Mouse (Mus musculus) MEL (cell line): ENCODE data around the gene Fbxo2. TPM values are rescaled to one million over a fixed set of nuclear protein-coding genes. Genes with fewer than 3 reads are reported as not detected.
A peak's percentile ranks its signal among the peaks of the same experiment; 100 is the strongest.

Source experiments
- DNase-seq: peaks from one replicate; pipeline ENCODE4 v3.0.0; 2011; ENCODE audit warnings: low read depth, low spot score
- H3K27ac ChIP-seq: 2 replicates; pipeline ENCODE4 v1.5.1; 2012; ENCODE audit warnings: low read depth, mild to moderate bottlenecking, control low read depth, low read length, moderate library complexity; ENCODE audit not compliant: control insufficient read depth
- H3K27me3 ChIP-seq, 2 experiments: fragments of 150-350 bp in 1 of 2; sonication (generic) in 1 of 2; 2 replicates each; pipeline ENCODE4 v1.6.1; 2012; ENCODE audit warnings: low read length in 2 of 2, mild to moderate bottlenecking in 2 of 2, improper control_type of control experiment in 1 of 2, moderate library complexity in 1 of 2; ENCODE audit not compliant: insufficient read depth in 2 of 2, control insufficient read depth in 1 of 2
- H3K36me3 ChIP-seq, 2 experiments: 2 replicates each; pipeline ENCODE4 v1.6.1; 2012 to 2014; ENCODE audit warnings: low read length in 2 of 2, improper control_type of control experiment in 1 of 2, inconsistent platforms in 1 of 2, mild to moderate bottlenecking in 1 of 2; ENCODE audit not compliant: insufficient read depth in 2 of 2, control insufficient read depth in 1 of 2
- H3K4me1 ChIP-seq, 2 experiments: fragments of 150-350 bp in 1 of 2; sonication (generic) in 1 of 2; 2 replicates each; pipeline ENCODE4 v1.6.1; 2012; ENCODE audit warnings: low read length in 2 of 2, improper control_type of control experiment in 1 of 2, mild to moderate bottlenecking in 1 of 2; ENCODE audit not compliant: insufficient read depth in 2 of 2, control insufficient read depth in 1 of 2
- H3K4me3 ChIP-seq, 2 experiments: fragments of 150-350 bp in 1 of 2; sonication (generic) in 1 of 2; 2 replicates each; pipeline ENCODE4 v1.5.1; 2012; ENCODE audit warnings: low read depth in 2 of 2, low read length in 2 of 2, mild to moderate bottlenecking in 2 of 2, moderate library complexity in 2 of 2, control low read depth in 1 of 2, improper control_type of control experiment in 1 of 2; ENCODE audit not compliant: control insufficient read depth in 1 of 2, insufficient read depth in 1 of 2
- H3K79me2 ChIP-seq: 2 replicates; pipeline ENCODE4 v1.6.1; 2012; ENCODE audit warnings: mild to moderate bottlenecking, low read length, moderate library complexity; ENCODE audit not compliant: control insufficient read depth, poor library complexity, insufficient read depth
- H3K9ac ChIP-seq: 2 replicates; pipeline ENCODE4 v1.6.1; 2012; ENCODE audit warnings: low read depth, mild to moderate bottlenecking, control low read depth, low read length, moderate library complexity; ENCODE audit not compliant: control insufficient read depth, poor library complexity, severe bottlenecking
- H3K9me3 ChIP-seq: fragments of 150-350 bp; sonication (generic); replicated peaks from 2 replicates; pipeline ENCODE4 v1.6.1; 2012; ENCODE audit warnings: mild to moderate bottlenecking, low read length, improper control_type of control experiment, moderate library complexity; ENCODE audit not compliant: insufficient read depth
- CTCF ChIP-seq, 3 experiments: IDR thresholded peaks in 2 of 3; conservative IDR thresholded peaks in 1 of 3; 2 replicates each; pipeline ENCODE4 v1.5.1; 2011 to 2012; ENCODE audit warnings: low read length in 3 of 3, low read depth in 2 of 3, mild to moderate bottlenecking in 2 of 3, improper control_type of control experiment in 1 of 3, inconsistent platforms in 1 of 3, mixed read lengths in 1 of 3, moderate library complexity in 1 of 3; ENCODE audit not compliant: control insufficient read depth in 1 of 3, insufficient read depth in 1 of 3, poor library complexity in 1 of 3, severe bottlenecking in 1 of 3
- ELF1 ChIP-seq: IDR thresholded peaks from 2 replicates; pipeline ENCODE4 v1.6.1; 2014; ENCODE audit warnings: low read depth, mild to moderate bottlenecking, inconsistent platforms, low read length, improper control_type of control experiment, moderate library complexity
- HCFC1 ChIP-seq: IDR thresholded peaks from 2 replicates; pipeline ENCODE4 v1.6.1; 2012; ENCODE audit warnings: low read depth, mild to moderate bottlenecking, inconsistent platforms, low read length, improper control_type of control experiment, moderate library complexity
- MAFK ChIP-seq: IDR thresholded peaks from 2 replicates; pipeline ENCODE4 v1.6.1; 2011; ENCODE audit warnings: low read depth, mild to moderate bottlenecking, low read length, improper control_type of control experiment, borderline replicate concordance
- MAZ ChIP-seq: IDR thresholded peaks from 2 replicates; pipeline ENCODE4 v1.6.1; 2012; ENCODE audit warnings: low read depth, mild to moderate bottlenecking, inconsistent platforms, low read length, improper control_type of control experiment
- MXI1 ChIP-seq: IDR thresholded peaks from 2 replicates; pipeline ENCODE4 v1.6.1; 2011; ENCODE audit warnings: mild to moderate bottlenecking, low read depth, low read length, improper control_type of control experiment
- NELFE ChIP-seq: IDR thresholded peaks from 2 replicates; pipeline ENCODE4 v1.6.1; 2011; ENCODE audit warnings: low read depth, low read length, improper control_type of control experiment
- NRF1 ChIP-seq: IDR thresholded peaks from 2 replicates; pipeline ENCODE4 v1.6.1; 2014; ENCODE audit warnings: low read depth, mild to moderate bottlenecking, inconsistent platforms, low read length, improper control_type of control experiment, moderate library complexity; ENCODE audit not compliant: poor library complexity, insufficient read depth, severe bottlenecking
- POLR2A ChIP-seq, 2 experiments: IDR thresholded peaks; 2 replicates each; pipeline ENCODE4 v1.6.1; 2011 to 2012; ENCODE audit warnings: low read length in 2 of 2, mild to moderate bottlenecking in 2 of 2, control low read depth in 1 of 2, improper control_type of control experiment in 1 of 2, low read depth in 1 of 2, moderate library complexity in 1 of 2; ENCODE audit not compliant: control insufficient read depth in 1 of 2, insufficient read depth in 1 of 2, poor library complexity in 1 of 2
- RAD21 ChIP-seq: IDR thresholded peaks from 2 replicates; pipeline ENCODE4 v1.6.1; 2011; ENCODE audit warnings: mild to moderate bottlenecking, low read depth, low read length, improper control_type of control experiment
- SIN3A ChIP-seq: IDR thresholded peaks from 2 replicates; pipeline ENCODE4 v1.6.1; 2012; ENCODE audit warnings: low read length, improper control_type of control experiment, inconsistent platforms
- SMC3 ChIP-seq: IDR thresholded peaks from 2 replicates; pipeline ENCODE4 v1.6.1; 2011; ENCODE audit warnings: low read depth, low read length, improper control_type of control experiment
- TBP ChIP-seq: IDR thresholded peaks from 2 replicates; pipeline ENCODE4 v1.8.0; 2011; ENCODE audit warnings: low read depth, low read length, improper control_type of control experiment
- UBTF ChIP-seq: IDR thresholded peaks from 2 replicates; pipeline ENCODE4 v1.6.1; 2012; ENCODE audit warnings: low read depth, mild to moderate bottlenecking, inconsistent platforms, low read length, improper control_type of control experiment, moderate library complexity, borderline replicate concordance; ENCODE audit not compliant: insufficient read depth
- USF2 ChIP-seq, 2 experiments: IDR thresholded peaks; 2 replicates each; pipeline ENCODE4 v1.6.1; 2011 to 2012; ENCODE audit warnings: improper control_type of control experiment in 2 of 2, low read length in 2 of 2, borderline replicate concordance in 1 of 2, inconsistent platforms in 1 of 2, low read depth in 1 of 2, mild to moderate bottlenecking in 1 of 2; ENCODE audit not compliant: insufficient read depth in 1 of 2
- ZC3H11A ChIP-seq: IDR thresholded peaks from 2 replicates; pipeline ENCODE4 v1.6.1; 2012; ENCODE audit warnings: low read depth, mild to moderate bottlenecking, inconsistent platforms, low read length, improper control_type of control experiment
- ZNF384 ChIP-seq: IDR thresholded peaks from 2 replicates; pipeline ENCODE4 v1.6.1; 2012; ENCODE audit warnings: low read depth, mild to moderate bottlenecking, inconsistent platforms, low read length, improper control_type of control experiment
- polyA plus RNA-seq, 2 experiments: library from polyadenylated mRNA; stranded (reverse) in 1 of 2; unstranded in 1 of 2; fragments of >175 nt in 1 of 2; fragments of >200 nt in 1 of 2; gene quantifications; 2 replicates each; pipeline versions ENCODE4 v1.2.1 to v1.2.4; 2012; ENCODE audit warnings: low replicate concordance in 2 of 2, low read depth in 1 of 2; ENCODE audit not compliant: insufficient read length in 2 of 2, insufficient read depth in 1 of 2, missing spikeins in 1 of 2
- total RNA-seq: library from RNA; depleted of rRNA; stranded (reverse); fragments of 300-350 nt; gene quantifications from 2 replicates; pipeline ENCODE4 v1.2.3, GENCODE M21; 2012

Gene Fbxo2
- total and polyA plus RNA-seq, 3 experiments = 0.35 to 2.7 TPM; not detected in 1

DNA sequence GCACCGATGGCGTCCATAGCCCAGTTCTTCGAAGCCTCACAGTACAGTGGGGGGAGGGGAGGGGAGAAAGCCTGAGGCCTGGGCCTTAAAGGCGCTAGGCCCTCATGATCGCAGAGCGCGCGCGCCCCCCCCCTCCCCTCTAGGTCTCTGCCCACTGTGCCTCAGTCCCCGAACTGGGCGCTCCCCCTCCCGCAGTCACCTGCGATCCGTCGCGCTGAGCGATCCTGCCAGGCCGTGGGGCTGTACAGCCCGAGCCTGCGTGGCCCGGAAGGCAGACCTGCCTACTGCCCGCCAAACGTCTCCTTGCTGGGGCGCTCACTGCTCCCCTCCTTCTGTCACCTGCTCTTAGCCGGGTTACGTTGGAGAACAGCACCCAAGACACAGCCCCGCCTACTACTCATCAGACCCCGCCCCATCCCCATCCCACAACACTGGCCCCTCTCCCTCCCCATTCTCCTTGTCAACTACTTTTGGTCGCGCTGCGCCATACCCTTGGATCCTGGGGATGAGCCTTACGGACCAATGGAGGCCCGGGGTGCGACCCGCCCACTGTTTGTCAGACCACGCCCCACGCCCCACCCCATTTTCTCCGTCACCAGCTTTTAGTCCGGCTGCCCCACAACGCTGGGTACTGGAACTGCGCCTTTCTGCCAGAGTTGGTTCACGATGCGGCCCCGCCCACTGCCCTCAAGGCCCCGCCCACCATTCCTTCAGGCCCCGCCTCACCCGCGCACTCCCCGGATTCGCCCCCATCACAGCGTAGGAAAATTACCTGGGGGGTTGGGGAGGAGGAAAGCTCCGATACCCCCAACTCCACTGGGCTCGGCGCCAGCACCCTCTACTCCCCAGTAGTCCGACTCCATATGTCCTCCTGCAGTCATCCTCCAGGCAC, 631 bp upstream of the Fbxo2 start:
- Histone ChIP-seq H3K9ac (peak overlapping the region; percentile 77), H3K27me3 (no peaks in the 10 kb centered on the region; a peak in 1 of 4 replicates), H3K4me3 (peak overlapping the region; percentile 80 to 93), H3K9me3 (no peaks in the 10 kb centered on the region), H3K27ac (no peak overlapping the region), H3K36me3 (no peaks in the 10 kb centered on the region), H3K4me1 (peaks cover 0 to 3% of the 10 kb centered on the region in 2 experiments; a peak in 2 of 4 replicates), H3K79me2 (no peaks in the 10 kb centered on the region; the same call in 1 of the 2 replicates)
- peak; percentile 95 for DNase-seq
- TF ChIP-seq MAZ = peak; percentile 62
- peak; percentile 25 to 28; a peak in 1 of 4 replicates for TF ChIP-seq POLR2A (IDR thresholded peaks at IDR 0.05; ENCODE audit: control insufficient read depth in 1 of 2, insufficient read depth in 1 of 2, low read depth in 1 of 2, low read length in 2 of 2, poor library complexity in 1 of 2)
- peak; percentile 43 for TF ChIP-seq NELFE
- TF ChIP-seq ELF1 = no peak
- no peak for TF ChIP-seq USF2 (IDR thresholded peaks at IDR 0.05; ENCODE audit: borderline replicate concordance in 1 of 2, insufficient read depth in 1 of 2, low read depth in 1 of 2, low read length in 2 of 2)
- peak; percentile 33; the same call in 1 of the 2 replicates for TF ChIP-seq HCFC1
- TF ChIP-seq SIN3A = peak; percentile 52
- TF ChIP-seq NRF1 = peak; percentile 37; the same call in 1 of the 2 replicates
- no peak for TF ChIP-seq MAFK

DNA sequence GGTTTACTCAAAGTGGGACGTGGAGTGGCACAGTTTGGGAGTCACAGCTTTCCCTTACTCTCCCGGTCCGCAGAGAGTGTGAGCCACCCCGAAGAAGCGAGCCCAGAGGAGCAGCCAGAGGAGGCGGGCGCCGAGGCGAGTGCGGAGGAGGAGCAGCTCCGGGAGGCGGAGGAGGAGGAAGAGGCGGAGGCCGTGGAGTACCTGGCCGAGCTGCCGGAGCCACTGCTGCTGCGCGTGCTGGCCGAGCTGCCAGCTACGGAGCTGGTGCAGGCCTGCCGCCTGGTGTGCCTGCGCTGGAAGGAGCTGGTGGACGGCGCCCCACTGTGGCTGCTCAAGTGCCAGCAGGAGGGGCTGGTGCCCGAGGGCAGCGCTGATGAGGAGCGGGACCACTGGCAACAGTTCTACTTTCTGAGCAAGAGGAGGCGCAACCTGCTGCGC, 3.6 kb downstream of the Fbxo2 start:
- peaks cover 0 to under 1% of the 10 kb centered on the region in 2 experiments; a peak in 2 of 4 replicates for H3K4me1 ChIP-seq
- no peak overlapping the region for H3K27ac ChIP-seq
- H3K36me3 ChIP-seq = no peaks in the 10 kb centered on the region
- H3K27me3 ChIP-seq = no peaks in the 10 kb centered on the region; a peak in 1 of 4 replicates
- H3K4me3 ChIP-seq = peak overlapping the region; percentile 35 to 56
- TF ChIP-seq TBP = no peak
- peak; percentile 32; the same call in 1 of the 2 replicates for TF ChIP-seq MXI1
- peak; percentile 74 for TF ChIP-seq SMC3
- TF ChIP-seq UBTF = 0 out of 2 replicates have a peak, but pooled peaks have one; percentile 86
- TF ChIP-seq RAD21 = peak; percentile 59
- TF ChIP-seq CTCF (IDR thresholded peaks at IDR 0.05 in 2 of 3, conservative IDR thresholded peaks at IDR 0.05 in 1 of 3; ENCODE audit: control insufficient read depth in 1 of 3, insufficient read depth in 1 of 3, low read depth in 2 of 3, low read length in 3 of 3, poor library complexity in 1 of 3, severe bottlenecking in 1 of 3) = peak; percentile 37 to 83 (median 78)
- no peak for TF ChIP-seq ELF1
- peak; percentile 51; the same call in 1 of the 2 replicates for TF ChIP-seq NRF1
- TF ChIP-seq ZNF384 = no peak
- peak; percentile 66 for TF ChIP-seq ZC3H11A
- H3K79me2 ChIP-seq = no peaks in the 10 kb centered on the region; the same call in 1 of the 2 replicates
- peak overlapping the region; percentile 56; the same call in 1 of the 2 replicates for H3K9ac ChIP-seq
- no peaks in the 10 kb centered on the region for H3K9me3 ChIP-seq
- peak; percentile 74 for DNase-seq
